Mouse (Mus musculus): Measurements from ENCODE around the gene Rassf8. TPM values are rescaled to one million over a fixed set of nuclear protein-coding genes. Genes with fewer than 3 reads are reported as not detected.

Rassf8 gene
- polyA plus RNA-seq, 1 experiment from 2014 or later = 4.3 TPM

DNA sequence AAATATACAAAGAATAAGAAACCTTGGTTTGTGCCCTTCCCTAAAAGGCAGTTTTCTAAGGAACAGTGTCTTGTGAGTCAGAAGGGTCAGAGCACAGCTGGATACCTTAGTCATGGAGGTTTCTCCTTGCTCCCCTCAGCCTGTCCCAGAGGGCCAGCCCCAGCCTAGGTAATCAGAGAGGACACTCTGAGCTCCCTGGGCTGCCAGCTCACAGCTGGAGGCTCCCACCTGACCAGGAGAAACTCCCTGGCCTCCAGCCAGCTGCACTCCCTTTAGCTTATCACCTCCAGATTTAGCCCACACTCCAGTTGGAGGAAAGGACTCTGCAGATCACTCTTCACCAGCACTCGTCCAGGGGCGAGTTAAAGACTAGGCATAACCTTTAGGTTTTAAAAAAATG lies 104.2 kb downstream of the Rassf8 start:
- Histone ChIP-seq H3K4me2 (ENCODE audit: low read depth, low read length, severe bottlenecking) (no peak overlapping the region), H3K4me3 (ENCODE audit: low read depth, low read length) (no peak overlapping the region), H3K9ac (ENCODE audit: low read length) (no peak overlapping the region), H3K4me1 (replicated peaks; ENCODE audit: control insufficient read depth, insufficient read depth, low read length) (peaks cover 10% of the 10 kb centered on the region), H3K36me3 (ENCODE audit: control insufficient read depth, insufficient read depth, low read length) (no peaks in the 10 kb centered on the region), H3K27ac (ENCODE audit: low read depth, low read length) (no peak overlapping the region), H3K27me3 (ENCODE audit: control insufficient read depth, insufficient read depth, low read length) (no peaks in the 10 kb centered on the region), H3K9me3 (ENCODE audit: control insufficient read depth, low read length) (no peaks in the 10 kb centered on the region)
- no peak for DNase-seq (ENCODE audit: low spot score)
- no peak for ATAC-seq (replicated peaks; ENCODE audit: low FRiP score)
- 65% methylated on average over 2 of the region's 2 CpGs for WGBS

DNA sequence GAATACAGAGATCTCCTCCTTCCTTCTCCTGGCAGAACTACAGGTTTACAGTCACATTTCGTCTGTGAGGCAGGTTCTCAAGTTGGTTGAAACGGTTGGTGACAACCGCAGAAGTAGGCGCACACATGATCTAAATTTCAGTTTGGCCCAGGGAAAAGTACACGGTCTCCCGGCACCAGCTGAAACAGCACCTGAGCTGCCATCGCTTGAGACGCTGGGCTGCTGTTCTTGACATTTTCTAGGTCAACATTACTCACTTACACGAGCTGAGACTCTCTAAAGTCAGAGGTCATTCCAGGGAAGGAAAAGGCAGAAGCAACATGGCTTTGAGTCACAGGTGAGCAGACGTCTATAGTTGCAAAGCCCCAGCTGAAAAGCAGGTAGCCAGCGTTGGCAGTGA lies 105.4 kb downstream of the Rassf8 start:
- Histone ChIP-seq H3K27me3 (ENCODE audit: control insufficient read depth, insufficient read depth, low read length) (no peaks in the 10 kb centered on the region), H3K4me2 (ENCODE audit: low read depth, low read length, severe bottlenecking) (no peak overlapping the region), H3K9ac (ENCODE audit: low read length) (no peak overlapping the region), H3K4me1 (replicated peaks; ENCODE audit: control insufficient read depth, insufficient read depth, low read length) (peaks cover 15% of the 10 kb centered on the region), H3K27ac (ENCODE audit: low read depth, low read length) (no peak overlapping the region), H3K9me3 (ENCODE audit: control insufficient read depth, low read length) (no peaks in the 10 kb centered on the region), H3K4me3 (ENCODE audit: low read depth, low read length) (no peak overlapping the region), H3K36me3 (ENCODE audit: control insufficient read depth, insufficient read depth, low read length) (no peaks in the 10 kb centered on the region)
- WGBS = 89% methylated on average over 11 of the region's 11 CpGs
- DNase-seq (ENCODE audit: low spot score) (no peak), ATAC-seq (replicated peaks; ENCODE audit: low FRiP score) (no peak)

DNA sequence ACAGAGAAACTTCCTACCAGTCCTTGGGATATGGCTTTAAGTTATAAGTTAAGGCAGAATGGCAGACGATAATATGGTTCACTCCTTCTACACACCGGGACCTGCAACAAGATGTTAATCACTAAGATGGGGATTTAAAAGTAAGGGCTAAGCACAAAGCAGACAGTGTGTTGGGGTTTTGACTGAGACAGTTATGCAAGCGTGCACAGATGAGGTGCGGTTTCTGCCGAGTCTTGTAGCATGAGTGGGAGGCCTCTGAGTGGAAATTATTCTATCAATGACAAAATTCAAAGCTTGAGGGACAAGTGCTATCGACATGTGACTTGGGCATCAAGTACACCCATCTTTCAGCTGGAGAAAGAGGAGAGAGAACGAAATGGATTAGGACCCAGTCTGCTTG lies 106.2 kb downstream of the Rassf8 start:
- Histone ChIP-seq H3K4me1 (replicated peaks; ENCODE audit: control insufficient read depth, insufficient read depth, low read length) (peaks cover 15% of the 10 kb centered on the region), H3K9ac (ENCODE audit: low read length) (no peak overlapping the region), H3K4me2 (ENCODE audit: low read depth, low read length, severe bottlenecking) (no peak overlapping the region), H3K27me3 (ENCODE audit: control insufficient read depth, insufficient read depth, low read length) (no peaks in the 10 kb centered on the region), H3K4me3 (ENCODE audit: low read depth, low read length) (no peak overlapping the region), H3K27ac (ENCODE audit: low read depth, low read length) (no peak overlapping the region), H3K9me3 (ENCODE audit: control insufficient read depth, low read length) (no peaks in the 10 kb centered on the region), H3K36me3 (ENCODE audit: control insufficient read depth, insufficient read depth, low read length) (no peaks in the 10 kb centered on the region)
- 93% methylated on average over 7 of the region's 7 CpGs for WGBS
- DNase-seq (ENCODE audit: low spot score) (no peak), ATAC-seq (replicated peaks; ENCODE audit: low FRiP score) (no peak)

DNA sequence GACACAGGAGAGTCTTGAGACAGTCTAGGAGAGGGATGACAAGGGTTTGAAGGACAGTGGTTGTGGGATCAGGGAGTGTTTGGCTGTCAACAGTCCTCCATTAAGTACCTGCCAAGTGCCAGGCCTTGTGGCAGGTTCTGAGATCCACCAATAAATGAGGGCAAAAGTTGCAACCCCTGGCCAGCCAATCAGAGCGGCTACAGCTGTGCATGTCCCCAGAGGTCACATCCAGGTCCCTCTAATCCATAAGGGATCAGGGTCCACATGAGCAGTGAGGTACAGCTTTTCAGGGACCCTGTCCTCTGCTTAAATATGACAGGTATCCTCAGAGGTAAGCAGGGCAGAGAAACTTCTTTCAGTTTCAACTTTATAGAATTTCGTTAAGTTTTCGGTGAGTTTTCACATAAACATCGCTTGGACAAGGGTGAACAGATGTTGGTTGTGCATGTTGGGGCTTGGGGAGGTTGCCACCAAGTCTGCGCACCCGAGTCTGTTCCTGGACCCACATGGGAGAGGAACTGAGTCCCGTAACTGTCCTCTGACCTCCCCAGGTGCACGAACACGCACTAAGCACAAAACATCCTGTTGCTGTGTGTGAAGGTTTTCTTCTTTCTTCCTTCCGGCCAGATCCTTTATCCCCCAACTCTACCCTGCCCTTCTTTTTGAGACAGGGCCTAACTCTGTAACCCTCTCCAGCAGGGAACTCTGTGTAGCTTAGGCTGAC lies 107.0 kb downstream of the Rassf8 start:
- Histone ChIP-seq H3K27me3 (ENCODE audit: control insufficient read depth, insufficient read depth, low read length) (no peaks in the 10 kb centered on the region), H3K9ac (ENCODE audit: low read length) (no peak overlapping the region), H3K4me1 (replicated peaks; ENCODE audit: control insufficient read depth, insufficient read depth, low read length) (peaks cover 15% of the 10 kb centered on the region), H3K27ac (ENCODE audit: low read depth, low read length) (no peak overlapping the region), H3K9me3 (ENCODE audit: control insufficient read depth, low read length) (no peaks in the 10 kb centered on the region), H3K36me3 (ENCODE audit: control insufficient read depth, insufficient read depth, low read length) (no peaks in the 10 kb centered on the region), H3K4me2 (ENCODE audit: low read depth, low read length, severe bottlenecking) (no peak overlapping the region), H3K4me3 (ENCODE audit: low read depth, low read length) (no peak overlapping the region)
- 90% methylated on average over 10 of the region's 10 CpGs for WGBS
- no peak for ATAC-seq (replicated peaks; ENCODE audit: low FRiP score)
- DNase-seq (ENCODE audit: low spot score) = no peak

DNA sequence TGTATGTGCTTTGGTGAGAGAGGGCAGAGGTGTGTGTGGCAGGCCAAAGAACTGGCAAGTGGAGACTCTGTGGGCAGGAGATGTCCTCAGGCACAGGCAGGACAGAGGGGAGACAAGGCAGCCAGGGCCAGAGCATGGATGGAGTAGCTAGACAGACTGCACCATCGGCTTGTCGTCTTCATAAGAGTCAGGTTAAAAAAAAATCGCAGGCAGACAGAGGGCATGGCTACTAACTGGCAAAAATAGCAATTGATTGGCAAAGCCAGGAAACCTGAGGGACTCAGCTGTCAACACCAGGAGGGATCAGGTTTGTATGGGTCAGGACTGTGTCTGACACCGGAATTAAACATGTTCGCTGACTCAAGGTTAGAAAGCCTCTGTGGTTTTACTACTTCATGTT lies 108.2 kb downstream of the Rassf8 start:
- Histone ChIP-seq H3K9me3 (ENCODE audit: control insufficient read depth, low read length) (no peaks in the 10 kb centered on the region), H3K4me2 (ENCODE audit: low read depth, low read length, severe bottlenecking) (no peak overlapping the region), H3K36me3 (ENCODE audit: control insufficient read depth, insufficient read depth, low read length) (no peaks in the 10 kb centered on the region), H3K4me3 (ENCODE audit: low read depth, low read length) (no peak overlapping the region), H3K9ac (ENCODE audit: low read length) (no peak overlapping the region), H3K27ac (ENCODE audit: low read depth, low read length) (no peak overlapping the region), H3K27me3 (ENCODE audit: control insufficient read depth, insufficient read depth, low read length) (no peaks in the 10 kb centered on the region), H3K4me1 (replicated peaks; ENCODE audit: control insufficient read depth, insufficient read depth, low read length) (peaks cover 15% of the 10 kb centered on the region)
- no peak for DNase-seq (ENCODE audit: low spot score)
- 60% methylated on average over 5 of the region's 5 CpGs for WGBS
- no peak for ATAC-seq (replicated peaks; ENCODE audit: low FRiP score)

DNA sequence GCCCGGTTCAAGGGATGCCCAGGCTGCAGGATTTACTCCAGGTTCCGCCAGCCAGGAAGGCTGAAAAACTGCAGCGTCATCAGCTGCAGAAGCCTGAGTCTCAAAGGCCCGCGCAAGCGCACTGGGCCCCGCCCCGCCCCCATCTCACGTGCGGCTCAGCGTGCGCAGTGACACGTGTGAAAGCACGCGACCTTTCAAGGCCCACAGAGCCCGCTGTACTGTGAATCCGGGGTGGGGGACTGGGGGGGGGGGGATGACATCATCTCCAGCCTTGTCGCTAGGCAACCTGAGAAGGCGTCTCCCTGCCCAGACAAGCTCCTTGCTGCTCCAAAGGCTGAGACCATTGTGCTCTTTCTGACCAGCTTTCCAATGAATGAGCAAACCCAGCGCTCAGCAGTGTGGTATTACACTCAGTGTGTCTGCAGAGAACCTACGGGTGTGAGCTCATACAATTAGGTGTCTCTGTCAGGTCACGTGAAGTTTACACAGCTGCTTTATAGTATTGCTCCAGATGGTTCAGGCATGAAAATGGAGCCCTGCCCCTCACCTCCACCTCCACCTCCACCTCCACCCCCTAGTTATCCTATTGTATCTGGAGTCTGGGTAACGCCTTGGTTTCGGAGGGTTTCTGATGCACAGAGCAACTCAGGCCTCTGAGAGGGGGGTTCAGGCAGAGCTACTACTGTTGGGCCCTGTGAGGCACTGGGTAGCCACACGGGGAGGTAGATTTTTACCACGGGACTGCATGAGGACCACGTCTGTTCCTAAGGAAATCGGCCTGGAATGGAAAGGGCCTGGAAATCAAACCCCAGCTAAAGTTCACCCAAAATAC lies 109.4 kb downstream of the Rassf8 start:
- no peaks in the 10 kb centered on the region for H3K27me3 ChIP-seq (ENCODE audit: control insufficient read depth, insufficient read depth, low read length)

DNA sequence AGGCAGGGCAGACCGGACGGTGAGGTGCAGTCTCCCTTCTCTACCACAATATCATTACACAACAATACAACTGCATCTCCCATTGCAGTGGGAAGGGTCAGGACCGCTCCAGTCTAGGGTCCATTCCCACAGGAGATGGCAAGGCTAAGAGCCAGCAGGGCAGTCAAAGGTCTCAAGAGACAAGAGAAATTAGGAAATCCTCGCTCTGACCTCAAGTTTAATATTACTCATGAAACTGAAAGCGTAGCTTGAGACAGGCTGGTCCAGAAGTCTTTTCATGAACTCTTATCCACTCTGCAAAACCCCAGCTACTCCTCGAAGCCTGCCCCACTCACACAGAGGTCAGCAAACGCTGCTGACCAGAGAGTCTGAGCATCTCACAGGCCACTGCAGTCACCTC lies 110.9 kb downstream of the Rassf8 start:
- Histone ChIP-seq H3K4me1 (replicated peaks; ENCODE audit: control insufficient read depth, insufficient read depth, low read length) (peaks cover 15% of the 10 kb centered on the region), H3K27me3 (ENCODE audit: control insufficient read depth, insufficient read depth, low read length) (peaks cover 5% of the 10 kb centered on the region; the same call in 1 of the 2 replicates), H3K9ac (ENCODE audit: low read length) (no peak overlapping the region), H3K9me3 (ENCODE audit: control insufficient read depth, low read length) (no peaks in the 10 kb centered on the region), H3K27ac (ENCODE audit: low read depth, low read length) (no peak overlapping the region), H3K36me3 (ENCODE audit: control insufficient read depth, insufficient read depth, low read length) (no peaks in the 10 kb centered on the region), H3K4me2 (ENCODE audit: low read depth, low read length, severe bottlenecking) (no peak overlapping the region), H3K4me3 (ENCODE audit: low read depth, low read length) (no peak overlapping the region)
- ATAC-seq (replicated peaks; ENCODE audit: low FRiP score) = no peak
- 85% methylated on average over 7 of the region's 7 CpGs for WGBS
- DNase-seq (ENCODE audit: low spot score) = no peak

More for the DNA sequence above, 109.4 kb downstream of the Rassf8 start:
- Histone ChIP-seq H3K9ac (ENCODE audit: low read length) (peak overlapping the region; percentile 8; the same call in 1 of the 2 replicates), H3K9me3 (ENCODE audit: control insufficient read depth, low read length) (no peaks in the 10 kb centered on the region), H3K36me3 (ENCODE audit: control insufficient read depth, insufficient read depth, low read length) (no peaks in the 10 kb centered on the region), H3K4me1 (replicated peaks; ENCODE audit: control insufficient read depth, insufficient read depth, low read length) (peaks cover 15% of the 10 kb centered on the region), H3K4me3 (ENCODE audit: low read depth, low read length) (no peak overlapping the region; the same call in 1 of the 2 replicates), H3K4me2 (ENCODE audit: low read depth, low read length, severe bottlenecking) (peak overlapping the region; percentile 26; the same call in 1 of the 2 replicates), H3K27ac (ENCODE audit: low read depth, low read length) (peak overlapping the region; percentile 70)
- 3% methylated on average over 28 of the region's 28 CpGs for WGBS
- peak; percentile 99 for DNase-seq (ENCODE audit: low spot score)
- ATAC-seq (replicated peaks; ENCODE audit: low FRiP score) = peak; percentile 97

DNA sequence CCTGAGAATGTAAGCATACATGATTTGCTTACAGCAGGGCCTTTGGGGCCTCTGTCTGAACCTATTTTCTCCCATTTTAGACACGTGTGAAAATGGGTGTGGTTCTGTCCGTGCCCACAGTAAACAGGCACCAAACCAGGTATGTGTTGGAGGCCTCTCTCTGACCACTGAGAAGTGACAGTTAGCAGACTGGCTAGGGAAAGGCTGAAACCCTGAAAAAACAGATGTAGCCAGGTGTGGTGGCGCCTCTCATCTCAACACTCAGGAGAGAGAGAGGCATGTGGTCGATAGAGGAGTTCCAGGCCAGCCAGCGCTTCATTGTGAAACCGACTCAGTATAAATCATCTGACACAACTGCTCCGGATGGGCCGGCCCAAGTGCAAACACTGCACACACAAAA lies 111.9 kb downstream of the Rassf8 start:
- Histone ChIP-seq H3K27ac (ENCODE audit: low read depth, low read length) (no peak overlapping the region), H3K36me3 (ENCODE audit: control insufficient read depth, insufficient read depth, low read length) (no peaks in the 10 kb centered on the region), H3K4me1 (replicated peaks; ENCODE audit: control insufficient read depth, insufficient read depth, low read length) (peaks cover 19% of the 10 kb centered on the region), H3K27me3 (ENCODE audit: control insufficient read depth, insufficient read depth, low read length) (peaks cover 11% of the 10 kb centered on the region), H3K9me3 (ENCODE audit: control insufficient read depth, low read length) (no peaks in the 10 kb centered on the region), H3K4me2 (ENCODE audit: low read depth, low read length, severe bottlenecking) (no peak overlapping the region), H3K9ac (ENCODE audit: low read length) (no peak overlapping the region), H3K4me3 (ENCODE audit: low read depth, low read length) (no peak overlapping the region)
- ATAC-seq (replicated peaks; ENCODE audit: low FRiP score) (no peak), DNase-seq (ENCODE audit: low spot score) (no peak)
- WGBS = 85% methylated on average over 8 of the region's 8 CpGs
